Mouse (Mus musculus) embryonic facial prominence, embryonic 15.5 days (tissue): ENCODE data around the gene Uba2. TPM values are rescaled to one million over a fixed set of nuclear protein-coding genes. Genes with fewer than 3 reads are reported as not detected.
"Not testable (repeated sequence)": the region's sequence is repeated elsewhere in the genome, so short reads cannot be mapped to it uniquely, and the experiment has no call there.

ENCODE experiments used
- ATAC-seq: fragments of 200-750 bp; cut with Nextera tagmentation; 2 replicates; pipeline ENCODE4 v1.8.0; 2017; ENCODE audit warnings: low read depth, moderate TSS enrichment; ENCODE audit not compliant: insufficient number of reproducible peaks, low FRiP score, low TSS enrichment
- H3K27ac ChIP-seq: fragments of 300-500 bp; sonication (generic); replicated peaks from 2 replicates; pipeline ENCODE4 v1.5.1; 2015; ENCODE audit warnings: mild to moderate bottlenecking, inconsistent platforms
- H3K27me3 ChIP-seq: fragments of 300-500 bp; sonication (generic); 2 replicates; pipeline ENCODE4 v1.6.1; 2015; ENCODE audit warnings: inconsistent platforms
- H3K36me3 ChIP-seq: fragments of 300-500 bp; sonication (generic); 2 replicates; pipeline ENCODE4 v1.6.1; 2015; ENCODE audit warnings: mild to moderate bottlenecking, inconsistent platforms
- H3K4me1 ChIP-seq: fragments of 300-500 bp; sonication (generic); 2 replicates; pipeline ENCODE4 v1.6.1; 2015; ENCODE audit warnings: inconsistent platforms
- H3K4me2 ChIP-seq: fragments of 300-500 bp; sonication (generic); replicated peaks from 2 replicates; pipeline ENCODE4 v1.6.1; 2015; ENCODE audit warnings: mild to moderate bottlenecking, inconsistent platforms
- H3K4me3 ChIP-seq: fragments of 300-500 bp; sonication (generic); replicated peaks from 2 replicates; pipeline ENCODE4 v1.5.1; 2015; ENCODE audit warnings: mild to moderate bottlenecking, inconsistent platforms
- H3K9ac ChIP-seq: fragments of 300-500 bp; sonication (generic); 2 replicates; pipeline ENCODE4 v1.6.1; 2015; ENCODE audit warnings: inconsistent platforms
- H3K9me3 ChIP-seq: fragments of 300-500 bp; sonication (generic); replicated peaks from 2 replicates; pipeline ENCODE4 v1.6.1; 2016; ENCODE audit warnings: inconsistent platforms
- WGBS: fragments of 180-500 bp; shearing (Covaris S2); methylation state at CpG from one replicate; pipeline ENCODE4 v1.1.7; 2015; 5-methylcytosine and 5-hydroxymethylcytosine counted together
- polyA plus RNA-seq: library from polyadenylated mRNA; unstranded; fragments of >200 nt; fragmentation: Nextera tagmentation; extraction: Ambion mirVana; gene quantifications from 2 replicates; pipeline ENCODE4 v1.2.1, GENCODE M21; 2015

Uba2 gene
- 187 and 188 TPM in 2 replicates for polyA plus RNA-seq

DNA sequence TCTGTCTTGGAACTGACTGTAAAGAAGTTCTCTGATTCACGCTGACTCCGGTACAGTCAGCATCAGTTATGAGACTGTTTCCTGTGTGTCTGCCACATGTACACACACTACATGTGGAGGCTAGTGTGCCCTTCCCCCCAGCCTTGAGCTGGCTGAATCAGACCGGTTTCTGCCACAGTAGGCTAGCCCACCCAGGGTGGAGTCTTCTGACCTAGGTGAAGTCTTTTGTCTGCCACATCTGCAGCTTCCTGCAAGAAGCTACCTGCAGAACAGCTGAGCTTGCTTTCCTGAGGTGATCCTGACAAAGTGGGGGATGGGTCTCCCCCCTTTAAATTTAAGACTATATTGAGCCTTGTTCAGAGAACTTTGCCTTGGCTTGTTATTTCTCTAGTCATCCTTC, at the start of gene Uba2:
TSS of gene Uba2 (minus strand) at position 146 of the 400 bp plus-strand sequence.
- Histone ChIP-seq H3K27me3 (no peaks in the 10 kb centered on the region), H3K9ac (peak within 1 kb of the TSS; percentile 87; the same call in 1 of the 2 replicates), H3K4me3 (peak within 1 kb of the TSS; percentile 93), H3K4me2 (peak within 1 kb of the TSS; percentile 81), H3K27ac (peak within 1 kb of the TSS; percentile 90; the same call in 1 of the 2 replicates), H3K9me3 (no peaks in the 10 kb centered on the region), H3K36me3 (peaks cover 9% of the 10 kb centered on the region), H3K4me1 (peaks cover 11% of the 10 kb centered on the region; the same call in 1 of the 2 replicates)
- ATAC-seq = no peak
- 78% methylated on average over 3 of the region's 3 CpGs for WGBS

DNA sequence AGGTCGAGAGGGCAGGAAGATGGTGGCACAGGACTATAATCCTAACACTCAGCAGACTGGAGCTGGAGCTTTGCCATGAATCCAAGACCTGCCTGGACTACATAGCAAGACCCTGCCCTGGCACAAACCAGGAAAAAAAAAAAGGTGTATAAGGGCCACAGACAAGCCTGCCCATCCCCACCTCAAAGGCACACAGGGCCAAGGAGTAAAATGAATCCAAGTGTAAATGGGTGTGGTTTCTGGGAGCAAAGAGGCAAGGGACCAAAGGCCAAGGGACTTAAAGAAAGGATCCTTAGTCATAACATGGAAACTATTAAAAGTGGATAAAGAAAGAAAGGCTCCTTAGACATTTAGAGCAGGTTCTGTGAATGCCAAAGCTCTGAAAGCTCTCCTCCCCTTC, 49.1 kb upstream of the Uba2 start:
- Histone ChIP-seq H3K36me3 (peaks cover 99% of the 10 kb centered on the region), H3K27ac (no peak overlapping the region), H3K4me3 (no peak overlapping the region), H3K4me1 (no peaks in the 10 kb centered on the region), H3K9ac (no peak overlapping the region), H3K4me2 (no peak overlapping the region), H3K9me3 (no peaks in the 10 kb centered on the region), H3K27me3 (no peaks in the 10 kb centered on the region)
- no peak for ATAC-seq
- 69% methylated on average over 1 of the region's 1 CpGs for WGBS

DNA sequence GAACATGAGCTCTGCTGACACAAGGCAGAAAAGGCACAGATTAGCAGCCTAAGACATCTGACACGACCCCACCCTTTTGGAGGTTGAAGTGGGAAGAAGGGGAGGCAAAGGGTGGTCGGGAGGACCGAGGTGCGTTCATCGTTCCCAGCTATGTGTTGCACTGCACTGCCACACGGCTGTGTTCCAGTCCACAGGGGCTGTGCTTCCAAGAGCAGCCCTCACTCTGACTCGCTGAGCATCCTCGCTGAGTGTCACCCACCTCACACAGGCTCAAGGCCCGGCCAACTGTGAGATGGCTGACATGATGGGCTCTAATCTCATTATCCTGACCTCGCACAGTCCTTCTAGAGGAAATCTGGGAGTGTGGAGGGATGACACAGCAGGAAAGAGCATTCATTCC, 47.1 kb upstream of the Uba2 start:
- 89% methylated on average over 10 of the region's 10 CpGs for WGBS
- no peaks in the 10 kb centered on the region for H3K9me3 ChIP-seq
- H3K36me3 ChIP-seq = peaks cover 97% of the 10 kb centered on the region
- ATAC-seq = no peak
- no peak overlapping the region for H3K4me3 ChIP-seq
- H3K4me2 ChIP-seq = no peak overlapping the region
- no peak overlapping the region for H3K27ac ChIP-seq
- no peaks in the 10 kb centered on the region for H3K4me1 ChIP-seq
- no peak overlapping the region for H3K9ac ChIP-seq
- H3K27me3 ChIP-seq = no peaks in the 10 kb centered on the region

DNA sequence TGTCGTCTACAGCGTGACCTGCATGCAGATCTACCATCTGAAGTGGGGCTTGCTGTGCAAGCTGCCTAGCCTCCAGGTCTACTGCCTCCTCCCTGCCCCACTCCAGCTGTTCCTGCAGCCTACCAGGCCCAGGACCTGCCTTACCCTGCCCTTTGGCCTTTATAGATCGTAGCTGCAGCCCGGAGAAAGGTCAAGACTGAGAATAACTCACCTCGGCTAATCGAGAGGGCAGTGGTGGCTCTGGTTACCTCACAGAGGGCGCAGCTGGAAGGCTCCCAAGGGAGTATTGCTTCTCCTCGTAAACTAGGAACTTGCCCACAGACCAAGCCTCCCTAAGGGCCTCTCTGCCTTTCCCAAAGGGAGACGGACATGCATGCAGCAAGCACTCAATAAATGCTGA, 46.1 kb upstream of the Uba2 start:
- no peak overlapping the region for H3K4me2 ChIP-seq
- no peak for ATAC-seq
- H3K4me3 ChIP-seq = no peak overlapping the region
- H3K27ac ChIP-seq = no peak overlapping the region
- no peaks in the 10 kb centered on the region for H3K27me3 ChIP-seq
- H3K36me3 ChIP-seq = peaks cover 97% of the 10 kb centered on the region
- no peaks in the 10 kb centered on the region for H3K4me1 ChIP-seq
- WGBS = 84% methylated on average over 9 of the region's 9 CpGs
- H3K9ac ChIP-seq = no peak overlapping the region
- H3K9me3 ChIP-seq = no peaks in the 10 kb centered on the region

DNA sequence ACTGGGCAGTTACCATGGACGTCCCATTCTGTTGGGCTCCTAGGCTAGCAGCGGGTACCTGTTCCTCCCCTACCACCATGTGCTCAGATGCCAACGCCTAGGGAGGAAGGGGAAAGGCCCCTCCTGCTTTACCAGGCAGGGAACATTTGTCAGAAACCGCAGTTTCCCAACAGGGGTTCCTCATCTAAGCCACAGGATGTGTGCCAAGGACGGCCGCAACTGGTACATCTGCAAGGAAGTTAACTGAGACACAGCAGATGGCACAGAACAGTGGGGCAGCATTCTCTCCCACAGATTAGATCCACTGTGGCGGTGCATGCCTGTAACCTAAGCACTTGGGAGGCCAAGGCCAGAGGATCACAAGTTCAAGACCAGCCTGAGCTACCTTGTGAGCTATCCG, 45.2 kb upstream of the Uba2 start:
- ATAC-seq = no peak
- peaks cover 95% of the 10 kb centered on the region for H3K36me3 ChIP-seq
- H3K4me2 ChIP-seq = no peak overlapping the region

DNA sequence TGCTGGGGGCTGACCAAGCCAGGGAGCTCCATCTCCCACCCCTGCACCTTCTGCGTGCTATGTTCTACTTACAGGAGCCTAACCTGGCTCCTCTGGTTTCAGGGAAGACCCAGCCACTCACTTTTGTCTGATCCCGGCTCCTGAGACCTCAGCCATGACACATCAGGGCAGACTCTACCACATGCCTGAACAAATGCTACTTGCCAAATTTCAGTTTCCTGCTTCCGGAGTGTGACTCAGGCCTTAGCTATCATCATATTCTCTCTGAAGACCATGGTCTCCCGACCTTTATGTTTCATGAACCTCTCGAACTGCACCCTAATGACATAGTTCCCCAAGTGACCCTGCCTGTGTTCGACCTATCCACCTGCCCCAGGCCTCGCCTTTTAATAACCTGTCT, 43.9 kb upstream of the Uba2 start:
- peaks cover 94% of the 10 kb centered on the region for H3K36me3 ChIP-seq
- H3K9me3 ChIP-seq = no peaks in the 10 kb centered on the region
- WGBS = 89% methylated on average over 7 of the region's 7 CpGs
- H3K27ac ChIP-seq = no peak overlapping the region
- ATAC-seq = no peak
- no peaks in the 10 kb centered on the region for H3K4me1 ChIP-seq
- no peaks in the 10 kb centered on the region for H3K27me3 ChIP-seq
- no peak overlapping the region for H3K9ac ChIP-seq
- no peak overlapping the region for H3K4me3 ChIP-seq
- H3K4me2 ChIP-seq = no peak overlapping the region

More for the DNA sequence above, 45.2 kb upstream of the Uba2 start:
- 90% methylated on average over 8 of the region's 8 CpGs for WGBS
- H3K4me1 ChIP-seq = no peaks in the 10 kb centered on the region
- H3K27ac ChIP-seq = no peak overlapping the region
- no peak overlapping the region for H3K9ac ChIP-seq
- no peaks in the 10 kb centered on the region for H3K9me3 ChIP-seq
- no peak overlapping the region for H3K4me3 ChIP-seq
- H3K27me3 ChIP-seq = no peaks in the 10 kb centered on the region

DNA sequence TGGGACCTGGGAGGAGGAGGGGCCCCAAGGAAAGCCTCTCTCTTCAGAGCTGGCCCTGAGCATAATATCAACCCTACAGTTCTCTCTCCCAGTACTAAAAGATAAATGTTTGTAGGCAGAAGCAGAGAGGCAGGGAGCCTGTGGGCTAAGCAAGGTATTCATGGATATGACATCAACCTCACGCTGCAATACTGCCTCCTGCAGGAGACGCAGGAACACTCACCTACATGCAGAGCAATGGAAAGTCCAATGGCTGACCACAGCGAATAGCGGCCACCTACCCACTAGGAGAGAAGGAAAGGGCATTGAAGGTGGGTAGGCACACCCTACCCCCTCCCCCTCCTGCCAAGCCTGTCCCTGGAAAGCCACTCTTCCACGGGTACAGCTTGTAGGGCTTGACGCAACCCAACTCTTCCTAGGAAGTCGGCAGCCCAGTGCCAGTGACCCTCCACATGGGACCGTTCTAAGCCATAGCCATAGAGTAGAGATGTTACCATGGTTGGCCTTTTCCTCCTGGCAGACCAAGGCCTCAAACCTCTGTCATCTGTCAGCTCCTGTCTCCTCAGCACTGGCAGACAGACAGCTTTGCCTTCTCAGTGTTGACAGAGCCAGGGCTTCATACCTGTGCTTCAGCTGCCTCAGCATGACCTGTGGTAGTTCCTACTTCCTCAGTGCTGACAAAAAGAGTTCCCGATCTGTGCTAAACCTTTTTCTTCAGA, 38.8 kb upstream of the Uba2 start:
- H3K36me3 ChIP-seq = peaks cover 94% of the 10 kb centered on the region
- no peaks in the 10 kb centered on the region for H3K9me3 ChIP-seq
- no peaks in the 10 kb centered on the region for H3K4me1 ChIP-seq
- H3K9ac ChIP-seq = no peak overlapping the region
- no peak overlapping the region for H3K4me3 ChIP-seq
- H3K4me2 ChIP-seq = no peak overlapping the region
- no peak for ATAC-seq
- 88% methylated on average over 9 of the region's 9 CpGs for WGBS
- H3K27ac ChIP-seq = no peak overlapping the region
- H3K27me3 ChIP-seq = no peaks in the 10 kb centered on the region

DNA sequence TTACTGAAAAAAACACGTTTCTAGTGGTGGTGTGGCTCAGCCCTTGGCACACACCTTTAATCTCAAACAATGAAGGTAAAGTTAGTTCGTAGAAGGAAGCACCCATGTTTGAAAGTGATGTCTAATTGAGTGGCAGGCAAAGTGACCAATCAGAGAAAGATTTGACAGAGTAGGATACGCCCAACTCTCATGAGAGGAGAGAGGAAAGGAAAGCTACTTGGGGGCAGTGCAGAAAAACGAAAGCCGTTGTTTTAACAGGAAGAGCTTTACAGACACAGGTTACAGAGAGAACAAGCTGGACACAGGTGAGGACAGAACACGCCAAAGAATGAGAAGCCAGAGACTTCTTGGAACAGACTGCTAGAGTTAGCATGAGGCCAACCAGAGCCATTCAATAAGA, 36.9 kb upstream of the Uba2 start:
- Histone ChIP-seq H3K36me3 (peaks cover 93% of the 10 kb centered on the region), H3K9me3 (no peaks in the 10 kb centered on the region)

DNA sequence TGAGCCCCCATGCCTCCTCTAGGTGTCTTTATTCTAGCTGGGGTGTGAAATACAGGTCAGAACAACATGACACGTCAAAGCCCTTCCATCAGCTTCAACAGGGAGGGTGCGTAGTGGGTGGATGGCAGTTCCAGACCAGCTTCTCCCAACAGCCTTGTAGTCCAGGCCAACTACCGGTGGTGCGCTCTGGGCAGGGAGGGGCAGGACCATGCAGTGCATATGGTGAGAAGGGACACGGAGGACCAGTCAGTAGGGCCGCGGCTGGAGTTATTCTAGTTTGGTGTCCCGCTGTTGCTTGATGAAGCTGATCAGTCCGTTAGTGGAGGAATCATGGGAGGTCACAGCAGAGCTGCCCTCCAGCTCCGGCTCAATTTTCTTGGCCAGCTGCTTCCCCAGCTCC, 32.7 kb upstream of the Uba2 start:
- 92% methylated on average over 10 of the region's 10 CpGs for WGBS
- H3K9me3 ChIP-seq, H3K4me2 ChIP-seq, H3K9ac ChIP-seq, H3K4me3 ChIP-seq, ATAC-seq, H3K27me3 ChIP-seq, H3K27ac ChIP-seq, H3K4me1 ChIP-seq: not testable (repeated sequence)
- peaks cover 66% of the 10 kb centered on the region for H3K36me3 ChIP-seq

More for the DNA sequence above, 36.9 kb upstream of the Uba2 start:
- Histone ChIP-seq H3K27me3 (no peaks in the 10 kb centered on the region), H3K4me1 (no peaks in the 10 kb centered on the region), H3K27ac (no peak overlapping the region), H3K4me2 (no peak overlapping the region), H3K9ac (no peak overlapping the region), H3K4me3 (no peak overlapping the region)
- ATAC-seq = no peak
- 95% methylated on average over 6 of the region's 6 CpGs for WGBS

DNA sequence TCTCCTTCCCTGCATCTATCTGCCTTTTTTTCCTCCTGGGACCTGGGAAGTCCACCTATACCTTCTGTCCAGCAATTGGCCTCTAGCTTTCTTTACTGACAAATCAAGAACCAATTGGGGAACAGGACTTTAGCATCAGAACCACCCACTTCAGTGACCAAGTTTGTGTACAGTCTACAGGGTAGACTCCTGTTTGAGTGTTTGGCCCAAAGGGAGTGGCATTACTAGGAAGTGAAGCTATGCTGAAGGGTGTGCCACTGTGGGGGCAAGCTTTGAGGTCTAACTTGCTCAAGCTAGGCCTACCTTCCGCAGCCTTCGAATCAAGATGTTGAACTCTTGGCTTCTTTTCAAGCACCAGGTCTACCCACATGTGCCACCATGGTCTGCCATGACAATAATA, 31.4 kb upstream of the Uba2 start:
- Histone ChIP-seq H3K9me3 (no peaks in the 10 kb centered on the region), H3K27me3 (no peaks in the 10 kb centered on the region), H3K4me1 (0 out of 2 replicates have a peak, but pooled peaks cover 1% of the 10 kb centered on the region), H3K4me3 (no peak overlapping the region), H3K9ac (no peak overlapping the region), H3K27ac (no peak overlapping the region), H3K36me3 (peaks cover 52% of the 10 kb centered on the region), H3K4me2 (no peak overlapping the region)
- ATAC-seq = no peak
- WGBS = 95% methylated on average over 2 of the region's 2 CpGs

DNA sequence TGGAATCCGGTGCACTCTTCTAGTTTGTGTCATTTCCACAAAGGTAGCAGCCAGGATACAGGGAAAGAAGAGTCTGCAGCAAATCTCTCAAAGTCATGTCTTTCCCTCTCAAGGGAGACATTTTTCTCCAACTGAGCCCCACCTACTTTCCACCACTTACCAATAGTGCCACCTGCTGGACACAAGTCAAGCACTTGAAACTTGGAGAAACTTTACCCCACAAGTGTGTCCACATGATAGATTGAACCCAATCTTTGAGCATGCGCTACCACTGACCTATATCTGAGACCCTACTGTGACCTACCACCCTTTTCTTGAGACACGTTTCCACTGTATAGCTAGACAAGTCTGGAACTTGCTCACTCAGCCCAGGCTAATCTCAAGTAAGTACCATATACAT, 28.9 kb upstream of the Uba2 start:
- H3K9ac ChIP-seq = no peak overlapping the region
- WGBS = 55% methylated on average over 3 of the region's 3 CpGs
- no peak overlapping the region for H3K4me3 ChIP-seq
- H3K4me1 ChIP-seq = 0 out of 2 replicates have a peak, but pooled peaks cover 8% of the 10 kb centered on the region
- ATAC-seq = no peak
- H3K36me3 ChIP-seq = peaks cover 34% of the 10 kb centered on the region
- no peaks in the 10 kb centered on the region for H3K9me3 ChIP-seq
- no peaks in the 10 kb centered on the region for H3K27me3 ChIP-seq
- H3K4me2 ChIP-seq = no peak overlapping the region
- H3K27ac ChIP-seq = no peak overlapping the region
